Mouse (Mus musculus) splenic B cell, adult 2 months (primary cell): ENCODE measurements at regions not wholly inside any gene's neighbourhood (a gene's known extent, or its start where the extent isn't known, plus 50 kb on each side); places are given as distances from the start of the nearest gene placed in this dataset.

Experiments
- DNase-seq: peaks from one replicate; pipeline ENCODE4 v3.0.0-alpha.2; 2011; ENCODE audit warnings: low read depth, low spot score
- H3K27me3 ChIP-seq: 2 replicates; pipeline ENCODE4 v1.6.1; 2012; ENCODE audit warnings: mild to moderate bottlenecking, low read length, moderate library complexity, mixed read lengths; ENCODE audit not compliant: control insufficient read depth, poor library complexity, insufficient read depth, severe bottlenecking
- H3K36me3 ChIP-seq: 2 replicates; pipeline ENCODE4 v1.6.1; 2012; ENCODE audit warnings: mild to moderate bottlenecking, low read length, moderate library complexity, mixed read lengths; ENCODE audit not compliant: control insufficient read depth, poor library complexity, insufficient read depth, severe bottlenecking

- no peaks in the 10 kb centered on the region for H3K27me3 ChIP-seq
- H3K36me3 ChIP-seq = no peaks in the 10 kb centered on the region
- DNase-seq = no peak
Observed at GRCm38 (mm10) chr4:131303936-131304335, 359.8 kb downstream of the Matn1 start.

- no peak for DNase-seq
- no peaks in the 10 kb centered on the region for H3K27me3 ChIP-seq
- H3K36me3 ChIP-seq = no peaks in the 10 kb centered on the region
Observed at GRCm38 (mm10) chr4:131304361-131304777, 360.2 kb downstream of the Matn1 start.

GRCm38 (mm10) chr4:131314231-131314630 lies 370.0 kb downstream of the Matn1 start:
- no peaks in the 10 kb centered on the region for H3K36me3 ChIP-seq
- DNase-seq = no peak

GRCm38 (mm10) chr4:131316041-131316440 lies 371.9 kb downstream of the Matn1 start:
- no peaks in the 10 kb centered on the region for H3K36me3 ChIP-seq
- DNase-seq = no peak
- no peaks in the 10 kb centered on the region for H3K27me3 ChIP-seq

More at GRCm38 (mm10) chr4:131314231-131314630, 370.0 kb downstream of the Matn1 start:
- H3K27me3 ChIP-seq = no peaks in the 10 kb centered on the region

- no peak for DNase-seq
- H3K27me3 ChIP-seq = no peaks in the 10 kb centered on the region
- H3K36me3 ChIP-seq = no peaks in the 10 kb centered on the region
Observed at GRCm38 (mm10) chr4:131322323-131322722, 378.1 kb downstream of the Matn1 start.

GRCm38 (mm10) chr4:131324486-131324885 lies 380.3 kb downstream of the Matn1 start:
- no peaks in the 10 kb centered on the region for H3K27me3 ChIP-seq
- no peaks in the 10 kb centered on the region for H3K36me3 ChIP-seq
- no peak for DNase-seq

- DNase-seq = no peak
- no peaks in the 10 kb centered on the region for H3K36me3 ChIP-seq
Observed at GRCm38 (mm10) chr4:131325200-131325599, 381.0 kb downstream of the Matn1 start.

GRCm38 (mm10) chr4:131325609-131326008 lies 381.4 kb downstream of the Matn1 start:
- H3K27me3 ChIP-seq = no peaks in the 10 kb centered on the region
- no peak for DNase-seq
- H3K36me3 ChIP-seq = no peaks in the 10 kb centered on the region

More at GRCm38 (mm10) chr4:131325200-131325599, 381.0 kb downstream of the Matn1 start:
- H3K27me3 ChIP-seq = no peaks in the 10 kb centered on the region

GRCm38 (mm10) chr4:131329398-131329797 lies 385.2 kb downstream of the Matn1 start:
- H3K27me3 ChIP-seq = no peaks in the 10 kb centered on the region
- DNase-seq = no peak
- H3K36me3 ChIP-seq = no peaks in the 10 kb centered on the region

GRCm38 (mm10) chr4:131331646-131332045 lies 387.5 kb downstream of the Matn1 start:
- no peaks in the 10 kb centered on the region for H3K27me3 ChIP-seq
- no peaks in the 10 kb centered on the region for H3K36me3 ChIP-seq
- DNase-seq = no peak

GRCm38 (mm10) chr4:131336801-131337200 lies 392.6 kb downstream of the Matn1 start:
- Histone ChIP-seq H3K27me3 (no peaks in the 10 kb centered on the region), H3K36me3 (no peaks in the 10 kb centered on the region)
- no peak for DNase-seq

- no peaks in the 10 kb centered on the region for H3K36me3 ChIP-seq
- no peak for DNase-seq
- H3K27me3 ChIP-seq = no peaks in the 10 kb centered on the region
Observed at GRCm38 (mm10) chr4:131340993-131341695, 397.0 kb downstream of the Matn1 start.

GRCm38 (mm10) chr4:131346727-131347126 lies 402.5 kb downstream of the Matn1 start:
- Histone ChIP-seq H3K36me3 (no peaks in the 10 kb centered on the region), H3K27me3 (no peaks in the 10 kb centered on the region)
- no peak for DNase-seq

GRCm38 (mm10) chr4:131350268-131350667 lies 406.1 kb downstream of the Matn1 start:
- no peak for DNase-seq
- Histone ChIP-seq H3K27me3 (no peaks in the 10 kb centered on the region), H3K36me3 (no peaks in the 10 kb centered on the region)

GRCm38 (mm10) chr4:131354908-131355307 lies 410.7 kb downstream of the Matn1 start:
- Histone ChIP-seq H3K36me3 (no peaks in the 10 kb centered on the region), H3K27me3 (no peaks in the 10 kb centered on the region)
- no peak for DNase-seq

- DNase-seq = no peak
- Histone ChIP-seq H3K27me3 (no peaks in the 10 kb centered on the region), H3K36me3 (no peaks in the 10 kb centered on the region)
Observed at GRCm38 (mm10) chr4:131355526-131355991, 411.4 kb downstream of the Matn1 start.
